Mouse (Mus musculus) telencephalon, adult 2 months (tissue): Measurements from ENCODE around the gene Ppil4.

Experiments used
- DNase-seq: peaks from one replicate; pipeline ENCODE4 v3.0.0-alpha.2; 2011; ENCODE audit warnings: low read depth, low spot score

The Ppil4 gene

DNA sequence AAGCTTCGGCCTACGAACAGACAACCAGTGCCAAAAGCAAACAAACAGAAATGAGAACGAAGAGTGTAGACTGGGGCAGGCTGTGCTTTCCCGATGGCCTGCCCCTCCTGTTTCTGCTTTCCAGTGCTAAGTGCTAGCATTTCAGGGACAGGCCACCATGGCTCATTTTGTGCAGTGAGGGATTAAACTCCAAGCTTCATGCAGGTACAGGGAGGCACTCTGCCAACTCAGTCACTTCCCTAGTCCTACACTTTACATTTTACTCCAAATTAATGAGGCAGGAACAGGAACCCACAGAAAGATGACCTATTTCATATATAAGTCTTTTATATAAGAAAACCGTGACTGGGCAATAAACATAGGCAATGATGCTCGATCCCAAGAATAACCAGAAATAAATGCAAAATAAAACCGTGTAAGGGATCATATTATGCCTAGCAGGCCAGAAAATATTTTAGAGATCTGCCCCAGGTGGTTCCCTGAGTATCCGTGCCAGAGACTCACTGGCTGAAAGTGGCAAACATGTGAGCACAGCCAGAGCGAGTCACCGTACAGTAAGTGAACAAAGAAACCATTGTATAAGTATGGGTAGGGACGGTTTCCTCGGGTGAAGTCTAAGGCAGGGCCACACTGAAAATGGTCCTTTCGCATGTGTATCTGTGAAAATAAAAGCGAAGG, 68.7 kb downstream of the Ppil4 start:
- DNase-seq = no peak

DNA sequence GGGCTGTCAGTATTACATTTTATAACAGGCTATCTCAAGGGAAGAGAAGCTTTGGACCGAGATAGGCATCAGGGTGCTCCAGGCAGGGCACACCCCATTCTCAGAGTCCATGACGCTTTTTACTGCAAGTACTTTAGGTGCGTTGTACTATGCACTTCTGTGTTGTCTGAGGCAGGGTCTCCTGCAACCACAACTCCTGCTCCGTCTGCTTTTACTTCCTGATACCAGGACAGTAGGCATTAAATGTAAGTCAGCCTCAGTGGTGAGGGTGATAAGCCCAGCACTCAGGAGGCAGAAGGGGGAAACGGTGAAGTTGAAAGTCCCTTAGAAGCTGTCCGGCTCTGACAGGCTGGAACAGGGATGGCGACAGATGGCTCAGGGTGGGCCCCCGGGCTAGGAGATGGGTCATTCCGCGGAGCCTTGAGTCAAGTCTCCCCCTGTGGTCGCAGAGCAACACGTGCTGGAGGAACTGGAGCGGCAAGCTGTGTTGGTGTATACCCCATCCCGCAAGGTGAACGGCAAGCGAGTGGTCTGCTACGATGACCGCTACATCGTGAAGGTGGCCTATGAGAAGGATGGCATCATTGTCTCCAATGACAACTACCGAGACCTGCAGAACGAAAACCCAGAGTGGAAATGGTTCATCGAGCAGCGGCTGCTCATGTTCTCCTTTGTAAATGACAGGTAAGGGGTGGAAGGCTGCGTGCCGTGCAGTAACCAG, 69.4 kb downstream of the Ppil4 start:
- DNase-seq = no peak

DNA sequence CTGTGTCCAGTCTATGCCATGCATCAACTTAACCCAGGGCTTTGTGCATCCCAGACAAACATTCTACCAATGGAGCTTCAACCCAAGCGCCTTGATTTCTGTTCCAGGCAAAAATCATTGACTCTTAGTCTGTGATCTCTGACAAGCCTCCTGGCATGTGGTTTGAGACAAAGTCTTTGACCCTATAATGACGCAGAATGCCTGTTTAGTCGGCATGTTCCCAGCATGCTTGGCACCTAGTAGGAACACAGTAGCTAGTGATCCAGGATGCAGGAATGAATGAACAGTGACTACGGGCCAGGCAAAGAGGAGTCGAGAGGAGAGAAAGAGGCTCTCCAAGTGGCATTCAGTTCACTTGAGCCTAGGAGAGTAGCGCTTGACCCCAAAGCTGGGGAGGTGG, 70.7 kb downstream of the Ppil4 start:
- DNase-seq = no peak

DNA sequence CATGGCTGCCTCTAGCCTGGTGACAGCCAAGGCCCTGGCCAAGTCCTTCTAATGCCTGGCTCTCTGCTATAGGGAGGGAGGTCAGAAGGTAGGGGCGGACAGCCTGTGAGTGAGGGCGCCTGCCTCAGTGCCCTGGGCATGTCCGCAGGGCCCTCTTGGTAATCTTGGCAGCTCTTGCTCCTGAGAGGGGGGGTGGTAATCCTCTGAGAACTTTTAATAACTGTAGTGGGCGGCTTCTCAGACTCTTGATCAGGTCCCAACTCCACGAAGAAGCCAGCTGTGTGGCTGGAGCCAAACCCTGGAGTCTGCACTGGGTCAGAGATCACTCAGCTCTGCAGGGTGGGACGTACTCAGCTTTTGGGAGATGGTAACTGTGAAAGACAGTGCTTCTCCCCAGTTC, 71.5 kb downstream of the Ppil4 start:
- no peak for DNase-seq

DNA sequence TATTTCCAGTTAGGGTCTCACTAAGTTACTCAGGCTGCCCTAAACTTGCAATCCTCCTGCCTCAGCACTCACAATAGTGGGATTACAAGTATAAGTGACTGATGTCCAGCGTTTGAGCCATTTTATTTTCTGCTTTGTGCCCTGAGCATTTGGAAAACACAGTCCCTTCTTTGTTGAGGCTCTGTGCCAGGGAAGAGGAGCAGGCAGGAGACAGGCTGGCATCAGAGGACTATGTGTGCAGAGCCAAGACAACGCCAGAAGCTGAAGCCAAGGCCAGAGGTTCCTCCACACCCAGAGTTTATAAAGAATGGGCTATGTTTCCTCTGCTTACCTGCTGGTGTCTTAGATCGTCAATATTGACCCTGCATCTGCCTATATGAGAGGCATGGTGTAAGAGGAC, 72.1 kb downstream of the Ppil4 start:
- DNase-seq = no peak

DNA sequence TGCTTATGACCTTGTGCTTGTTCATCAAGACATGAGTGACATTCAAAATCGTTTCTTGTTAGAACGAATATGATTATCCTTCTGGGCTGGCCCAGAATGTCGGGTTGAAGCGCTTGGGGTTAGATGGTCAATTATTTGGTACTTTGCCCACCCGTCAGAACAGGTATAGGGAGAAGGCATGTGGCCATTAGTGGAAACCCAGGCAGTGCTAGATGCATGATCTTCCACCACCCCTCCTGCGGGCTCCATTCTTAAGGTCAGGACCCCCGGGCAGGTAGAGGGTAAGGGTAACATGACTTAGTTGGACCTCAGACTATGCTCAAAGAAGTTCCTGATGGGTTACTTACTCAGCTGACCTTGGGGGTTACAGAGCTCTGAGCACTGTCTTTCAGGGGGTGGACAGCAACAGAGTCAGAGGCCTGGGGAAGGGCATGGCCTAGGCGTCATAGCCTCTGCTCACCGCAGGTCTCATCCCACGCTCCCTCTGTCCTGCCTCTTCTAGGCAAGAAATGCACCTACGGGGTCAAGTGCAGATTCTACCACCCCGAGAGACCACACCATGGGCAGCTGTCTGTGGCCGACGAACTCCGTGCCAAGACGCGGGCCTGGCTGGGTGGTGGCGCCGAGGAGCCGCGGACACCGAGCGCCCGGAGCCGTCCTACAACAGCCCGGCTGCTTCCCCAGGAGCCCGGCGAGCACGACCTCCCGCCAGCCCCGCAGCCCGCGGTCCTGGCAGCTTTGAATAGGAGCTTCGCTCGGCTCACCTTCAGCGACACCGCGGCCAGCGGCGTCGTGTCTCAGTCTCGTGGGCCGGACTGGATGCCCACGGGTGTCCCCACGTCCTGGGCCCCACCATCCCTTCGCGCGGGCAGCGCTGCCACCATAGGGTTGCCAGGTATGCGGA, 74.3 kb downstream of the Ppil4 start:
- DNase-seq = no peak

DNA sequence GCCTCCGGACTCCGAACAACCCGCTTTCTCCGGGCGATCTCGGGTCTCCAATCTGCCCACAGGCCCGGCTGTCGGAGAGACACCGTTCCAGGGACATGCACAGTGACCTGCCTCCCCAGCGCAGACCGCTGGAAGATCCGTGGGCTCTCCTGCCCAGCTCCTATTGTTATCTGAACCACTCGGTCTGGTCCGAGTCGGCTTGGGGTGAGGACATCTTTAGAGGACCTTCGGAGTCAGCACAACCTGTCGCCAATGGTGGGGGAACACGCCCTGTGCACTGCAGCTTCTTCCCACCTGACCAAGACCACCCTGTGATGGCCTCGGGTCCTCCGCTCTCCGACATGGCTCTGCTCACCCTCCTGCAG, 75.0 kb downstream of the Ppil4 start:
- no peak for DNase-seq

DNA sequence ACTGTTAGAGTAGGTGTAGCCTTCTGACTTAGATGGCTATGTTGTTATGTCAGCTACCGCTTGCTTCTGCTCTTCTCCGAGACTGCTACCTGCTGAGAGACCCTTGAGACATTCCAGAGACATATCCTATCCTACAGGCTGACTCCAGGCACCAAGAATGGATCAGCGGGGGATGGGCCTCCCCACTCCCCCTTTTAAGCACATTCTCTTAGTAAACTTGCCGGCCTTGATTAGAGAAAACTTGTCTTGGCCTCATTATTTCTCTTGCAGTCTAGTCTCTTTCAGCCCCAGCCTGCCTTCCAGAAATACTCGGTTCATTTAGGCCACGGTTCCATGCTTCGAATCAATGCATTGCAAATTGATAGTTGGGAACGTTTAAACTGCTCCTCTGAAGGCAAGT, 77.1 kb downstream of the Ppil4 start:
- no peak for DNase-seq

DNA sequence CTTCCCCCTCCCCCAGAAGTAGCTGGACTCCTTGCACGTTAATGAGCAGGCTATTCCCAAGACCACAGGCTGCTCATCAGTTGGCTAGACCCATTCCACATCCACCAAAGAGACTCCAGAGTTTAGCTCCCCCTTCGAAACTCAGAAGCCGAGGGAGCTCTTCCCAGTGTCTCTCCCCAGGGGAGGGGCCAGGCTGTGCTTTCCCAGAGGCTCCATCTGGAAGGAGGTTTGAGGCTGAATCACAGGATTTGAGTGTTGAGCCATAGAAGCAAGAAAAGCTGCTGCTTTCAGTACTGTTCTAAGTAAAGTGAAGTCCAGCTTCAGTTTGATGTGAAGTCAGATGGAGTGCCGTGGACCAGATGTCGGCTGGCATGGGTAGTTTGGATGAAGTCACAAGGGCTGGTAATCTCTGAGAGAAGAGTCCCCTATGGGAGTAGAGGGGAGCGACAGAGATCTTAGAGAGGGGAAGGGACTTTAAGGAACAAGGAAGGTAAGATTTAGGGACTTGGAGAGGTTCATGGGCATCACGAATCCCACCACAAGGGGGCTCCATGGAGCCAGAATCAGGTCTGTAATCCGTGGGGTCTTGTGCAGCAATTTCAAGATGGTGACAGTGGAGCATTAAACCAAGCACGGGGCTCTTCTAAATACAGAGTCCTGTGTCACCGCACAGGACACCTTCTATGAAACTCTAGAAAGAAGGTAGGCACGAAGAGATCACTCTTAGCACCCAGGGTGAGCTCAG, 78.1 kb downstream of the Ppil4 start:
- peak; percentile 44 for DNase-seq

DNA sequence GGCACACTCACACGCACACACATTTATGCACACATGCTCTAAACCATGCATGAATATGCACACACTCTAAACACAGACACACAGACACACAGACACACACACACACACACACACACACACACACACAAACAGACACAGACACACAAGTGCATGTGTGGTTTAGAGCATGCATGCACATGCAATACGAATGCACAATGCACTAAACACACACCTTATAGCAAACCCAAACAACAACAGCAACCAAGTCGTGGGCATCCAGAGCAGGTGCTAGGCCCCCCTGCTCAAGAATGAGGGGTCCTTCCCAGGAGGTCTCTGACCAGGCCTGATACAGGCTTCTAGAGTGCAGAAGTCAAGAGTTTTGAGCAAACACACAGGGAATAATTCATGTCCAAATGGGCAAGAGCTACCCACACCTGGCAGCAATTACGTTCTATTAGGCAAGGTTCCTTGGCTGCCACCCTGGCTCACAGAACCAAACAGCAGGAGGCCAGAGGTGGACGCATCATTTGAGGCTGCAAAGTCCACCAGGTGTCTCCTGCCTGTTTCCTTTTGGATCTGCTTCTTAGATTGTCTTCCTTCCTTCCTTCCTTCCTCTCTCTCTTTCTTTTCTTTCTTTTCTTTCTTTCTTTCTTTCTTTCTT, 78.8 kb downstream of the Ppil4 start:
- DNase-seq = no peak
